Mouse (Mus musculus): Measurements from ENCODE around the gene Igf1r. TPM values are rescaled to one million over a fixed set of nuclear protein-coding genes. Genes with fewer than 3 reads are reported as not detected.
A peak's percentile ranks its signal among the peaks of the same experiment; 100 is the strongest.

Gene Igf1r
- total RNA-seq, 2 experiments from 2014 or later: 52.7 to 54.3 TPM

DNA sequence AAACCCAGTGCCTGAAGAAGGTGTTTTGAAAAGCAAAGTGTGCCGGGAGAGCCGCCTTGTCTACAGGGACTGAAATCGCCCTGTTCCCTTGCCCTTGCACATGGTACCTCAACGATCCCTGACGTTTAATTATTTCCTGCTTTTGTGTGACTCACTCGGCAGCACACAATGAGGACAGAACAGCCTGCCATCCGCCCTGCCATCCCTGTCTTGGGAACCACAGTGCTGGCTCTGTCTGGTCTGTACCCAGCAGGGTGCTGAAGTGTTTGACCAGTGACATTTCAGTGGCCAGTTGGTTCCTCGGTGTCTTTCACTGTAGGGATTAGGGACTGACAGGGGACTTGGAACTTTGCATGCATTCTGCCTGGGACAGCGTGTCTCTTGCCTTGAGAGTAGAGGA, 78.2 kb downstream of the Igf1r start:
- intact Hi-C loops (cut with DNase I): no loop called here
- no peak for DNase-seq (ENCODE audit: extremely low spot score in 1 of 2, low spot score in 2 of 2)
- TF ChIP-seq CTCF (IDR thresholded peaks at IDR 0.05): no peak
- Histone ChIP-seq H3K4me3 (no peak overlapping the region), H3K27ac (no peak overlapping the region)

DNA sequence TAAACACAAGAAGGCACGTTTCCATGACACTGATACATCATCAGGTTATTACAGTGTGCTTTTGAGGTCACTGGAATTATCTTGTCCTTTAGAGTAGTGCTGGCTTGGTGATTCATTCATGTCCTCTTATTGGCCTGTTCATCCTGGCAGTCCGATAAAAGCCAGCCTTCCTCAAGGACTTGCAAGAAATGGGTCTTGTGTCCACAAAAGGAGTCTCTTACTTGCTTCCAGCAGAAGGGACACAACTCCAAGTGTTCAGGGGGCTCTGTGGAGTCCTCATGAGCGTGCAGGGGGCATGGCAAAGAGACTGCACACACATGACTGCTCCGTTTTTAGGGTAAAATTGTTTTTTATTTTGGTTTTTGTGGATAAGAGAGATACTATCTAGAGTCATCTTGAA, 83.9 kb downstream of the Igf1r start:
- H3K4me3 ChIP-seq: no peak overlapping the region
- H3K27ac ChIP-seq: no peak overlapping the region
- intact Hi-C loops (cut with DNase I): no loop called here
- DNase-seq (ENCODE audit: extremely low spot score in 1 of 2, low spot score in 2 of 2): no peak
- TF ChIP-seq CTCF (IDR thresholded peaks at IDR 0.05): no peak

DNA sequence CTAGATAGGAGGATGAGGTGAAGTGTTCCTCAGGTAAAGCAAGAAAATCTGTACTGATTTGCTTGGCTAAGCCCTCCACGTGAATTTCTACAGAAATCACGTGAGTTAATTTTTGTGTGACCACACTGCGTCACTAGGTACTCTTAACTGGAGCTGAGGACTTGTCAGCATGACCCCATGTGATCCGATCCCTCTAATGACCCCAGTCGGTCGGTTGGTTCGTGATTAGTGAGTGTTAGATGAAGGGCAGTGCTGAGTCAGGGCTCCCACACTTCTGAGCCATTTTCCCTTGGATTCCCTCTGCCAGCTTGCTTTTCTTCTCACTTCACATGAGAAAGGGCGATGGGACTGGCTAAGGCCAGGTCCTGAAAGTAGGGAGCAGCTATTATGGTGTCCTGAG, 86.2 kb downstream of the Igf1r start:
- H3K27ac ChIP-seq: no peak overlapping the region
- intact Hi-C loops (cut with DNase I): no loop called here
- no peak overlapping the region for H3K4me3 ChIP-seq
- DNase-seq (ENCODE audit: extremely low spot score in 1 of 2, low spot score in 2 of 2): no peak
- TF ChIP-seq CTCF (IDR thresholded peaks at IDR 0.05): no peak

DNA sequence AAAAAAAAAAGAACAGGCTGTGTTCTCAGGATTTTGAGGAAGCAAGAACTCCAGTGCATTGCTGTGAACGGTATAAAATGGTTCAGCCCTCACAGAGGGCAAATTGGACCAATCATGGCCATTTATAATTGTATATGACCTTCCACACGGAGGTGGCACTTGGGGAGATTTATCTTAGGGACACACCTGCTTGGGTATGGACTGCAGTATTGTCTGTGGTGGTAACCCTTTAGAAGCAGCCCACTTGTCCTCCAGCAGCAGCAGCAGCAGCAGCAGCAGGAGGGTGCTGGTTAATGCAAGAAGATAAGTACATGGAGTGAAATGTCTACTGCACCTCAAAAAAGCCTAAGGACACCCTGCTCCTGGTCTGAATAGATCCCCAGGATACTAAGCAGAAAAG, 86.9 kb downstream of the Igf1r start:
- Histone ChIP-seq H3K4me3 (no peak overlapping the region), H3K27ac (no peak overlapping the region)
- no peak for TF ChIP-seq CTCF (IDR thresholded peaks at IDR 0.05)
- DNase-seq (ENCODE audit: extremely low spot score in 1 of 2, low spot score in 2 of 2): no peak
- intact Hi-C loops (cut with DNase I): no loop called here

DNA sequence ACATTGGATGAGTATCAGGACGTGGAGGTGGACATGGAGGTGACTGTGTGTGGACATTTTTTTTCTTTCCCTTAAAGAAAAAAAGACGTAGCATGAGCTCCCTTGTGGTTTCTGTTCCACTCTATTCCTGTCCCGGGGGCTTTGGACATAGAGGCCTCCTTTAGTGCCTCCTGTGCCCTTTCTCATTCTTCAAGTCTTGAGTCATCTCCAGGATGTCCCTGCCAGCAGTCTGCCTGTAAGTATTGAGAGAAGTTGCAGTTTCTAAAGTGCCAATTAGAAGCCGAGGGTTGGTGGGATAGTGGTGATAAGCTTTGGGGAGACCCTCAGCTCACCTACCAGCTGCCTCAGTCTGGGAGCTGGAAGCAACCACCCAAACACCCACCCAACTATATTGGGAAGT, 92.0 kb downstream of the Igf1r start:
- no peak overlapping the region for H3K4me3 ChIP-seq
- DNase-seq (ENCODE audit: extremely low spot score in 1 of 2, low spot score in 2 of 2): no peak

DNA sequence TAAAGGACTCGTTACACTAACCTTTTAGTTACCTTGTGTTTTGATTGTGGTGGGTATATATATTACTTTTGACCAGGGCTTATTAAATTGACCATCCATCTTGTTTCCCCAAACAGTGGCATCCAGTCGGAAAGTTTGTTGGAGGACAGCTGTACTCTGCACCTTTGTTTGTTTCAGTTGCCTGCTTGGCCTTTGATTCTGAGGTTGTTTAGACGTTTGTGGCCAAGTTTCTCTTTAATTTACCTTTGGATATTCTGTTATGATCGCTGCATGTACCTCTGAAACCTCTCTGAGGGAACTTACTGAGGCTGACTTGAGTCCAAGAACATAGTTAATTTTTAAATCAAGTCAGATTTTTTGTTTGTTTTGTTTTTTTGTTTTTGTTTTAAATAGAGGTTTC, 94.5 kb downstream of the Igf1r start:
- Histone ChIP-seq H3K27ac (no peak overlapping the region), H3K4me3 (no peak overlapping the region)
- DNase-seq (ENCODE audit: extremely low spot score in 1 of 2, low spot score in 2 of 2): no peak
- TF ChIP-seq CTCF (IDR thresholded peaks at IDR 0.05): no peak
- intact Hi-C loops (cut with DNase I): loop anchor here (5.0 kb wide), 1 partner anchor 95 kb away; the partner anchor contains the start of gene Igf1r

More for the DNA sequence above, 92.0 kb downstream of the Igf1r start:
- TF ChIP-seq CTCF (IDR thresholded peaks at IDR 0.05): no peak
- no peak overlapping the region for H3K27ac ChIP-seq
- intact Hi-C loops (cut with DNase I): loop anchor here (5.0 kb wide), 1 partner anchor 92 kb away; the partner anchor contains the start of gene Igf1r

DNA sequence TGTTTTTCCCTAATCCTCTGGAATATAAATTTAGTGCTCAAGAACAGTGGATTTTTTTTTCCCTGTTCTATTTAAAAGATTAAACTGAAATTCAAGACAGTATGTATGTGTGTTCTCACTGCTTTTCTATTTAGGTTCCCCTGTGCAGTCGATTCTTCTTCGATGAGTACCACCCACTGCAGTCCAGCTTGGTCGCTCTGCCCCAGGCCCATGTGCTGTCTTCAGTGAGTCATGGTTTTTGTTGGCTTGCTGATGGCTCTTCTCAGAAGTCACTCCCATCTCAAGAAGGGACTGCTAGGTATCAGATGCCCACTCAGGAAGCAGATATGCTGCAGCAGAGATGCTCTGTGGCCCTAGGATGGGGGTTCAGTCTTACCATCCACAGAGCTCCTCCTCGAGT, 95.9 kb downstream of the Igf1r start:
- no peak for DNase-seq (ENCODE audit: extremely low spot score in 1 of 2, low spot score in 2 of 2)
- no peak for TF ChIP-seq CTCF (IDR thresholded peaks at IDR 0.05)
- peak overlapping the region; percentile 61 for H3K27ac ChIP-seq
- intact Hi-C loops (cut with DNase I): loop anchor here (2.0 to 5.0 kb wide), 2 partner anchors 42 to 96 kb away; partner anchors contain the start of gene Igf1r
- H3K4me3 ChIP-seq: no peak overlapping the region

DNA sequence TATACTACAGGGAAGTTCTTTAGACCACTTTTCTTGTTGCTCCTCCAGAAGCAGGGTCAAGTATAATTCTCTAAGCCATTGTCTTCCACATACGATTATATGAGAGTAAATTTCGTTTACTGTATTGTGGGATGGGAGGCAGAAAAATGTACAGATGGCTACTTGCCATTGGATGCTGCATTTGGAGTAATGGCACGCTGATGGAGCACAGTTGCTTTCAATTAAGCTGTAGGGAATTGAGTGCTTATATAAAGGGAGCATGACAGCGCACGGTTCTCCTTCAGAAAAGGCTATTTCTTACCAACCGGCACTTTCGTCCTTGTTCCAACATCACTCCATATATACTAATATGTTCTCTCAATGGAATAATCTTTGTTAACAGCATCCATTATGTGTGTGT, 96.4 kb downstream of the Igf1r start:
- DNase-seq (ENCODE audit: extremely low spot score in 1 of 2, low spot score in 2 of 2): no peak
- intact Hi-C loops (cut with DNase I): loop anchor here (2.0 to 5.0 kb wide), 2 partner anchors 42 to 97 kb away; partner anchors contain the start of gene Igf1r
- H3K4me3 ChIP-seq: no peak overlapping the region
- peak overlapping the region; percentile 61 for H3K27ac ChIP-seq
- no peak for TF ChIP-seq CTCF (IDR thresholded peaks at IDR 0.05)

DNA sequence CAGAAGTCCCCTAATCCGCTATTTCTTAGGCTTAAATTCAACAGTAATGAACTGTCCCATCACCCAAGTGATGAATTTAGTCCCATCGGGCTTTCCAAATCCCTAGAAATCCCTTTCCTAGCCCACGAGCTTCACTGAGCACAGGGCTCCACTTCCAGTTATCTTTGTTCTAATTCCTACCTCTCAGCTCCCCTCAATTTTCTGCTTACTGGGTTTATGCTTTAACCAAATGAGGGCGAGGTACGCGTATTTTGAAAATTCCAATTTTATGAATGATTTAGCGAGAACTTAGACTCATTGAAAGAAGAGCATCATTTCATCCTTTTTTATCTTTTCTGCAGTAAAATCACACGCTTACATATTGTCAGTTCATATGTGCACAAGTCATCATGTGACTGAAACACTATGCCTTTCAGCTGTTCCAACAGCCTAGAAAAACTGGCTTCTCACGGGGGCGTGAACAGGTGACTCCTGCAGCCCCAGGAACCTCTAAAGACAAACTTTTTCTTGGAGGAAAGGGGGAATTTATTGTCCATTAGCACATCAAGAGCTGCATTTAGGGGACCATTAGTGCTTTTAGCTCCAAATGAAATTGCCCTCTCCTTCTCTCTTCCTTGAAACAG, 100.5 kb downstream of the Igf1r start:
- DNase-seq (ENCODE audit: extremely low spot score in 1 of 2, low spot score in 2 of 2): no peak
- intact Hi-C loops (cut with DNase I): no loop called here
- Histone ChIP-seq H3K27ac (no peak overlapping the region), H3K4me3 (no peak overlapping the region)
- TF ChIP-seq CTCF (IDR thresholded peaks at IDR 0.05): no peak

DNA sequence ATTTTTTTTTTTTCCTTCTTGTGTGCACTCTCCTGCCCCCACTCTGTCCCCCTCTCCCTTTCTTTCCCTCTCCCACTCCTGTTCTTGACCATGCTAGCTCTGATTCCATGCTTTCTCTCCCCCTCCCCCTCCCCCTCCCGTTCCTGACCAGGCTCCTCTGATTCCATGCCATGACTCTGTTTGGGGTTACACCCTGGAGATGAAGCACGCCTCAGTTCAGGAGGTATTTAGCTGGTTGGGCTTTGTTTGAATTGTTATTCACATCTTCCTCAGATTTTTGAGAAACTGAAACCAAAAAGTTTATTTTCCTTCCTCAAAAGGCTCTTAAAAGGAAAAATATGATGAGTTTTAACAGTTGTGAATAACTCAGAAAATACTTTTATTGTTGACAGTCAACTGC, 101.9 kb downstream of the Igf1r start:
- DNase-seq (ENCODE audit: extremely low spot score in 1 of 2, low spot score in 2 of 2): no peak
- H3K4me3 ChIP-seq: no peak overlapping the region
- intact Hi-C loops (cut with DNase I): no loop called here
- H3K27ac ChIP-seq: no peak overlapping the region
- TF ChIP-seq CTCF (IDR thresholded peaks at IDR 0.05): no peak

DNA sequence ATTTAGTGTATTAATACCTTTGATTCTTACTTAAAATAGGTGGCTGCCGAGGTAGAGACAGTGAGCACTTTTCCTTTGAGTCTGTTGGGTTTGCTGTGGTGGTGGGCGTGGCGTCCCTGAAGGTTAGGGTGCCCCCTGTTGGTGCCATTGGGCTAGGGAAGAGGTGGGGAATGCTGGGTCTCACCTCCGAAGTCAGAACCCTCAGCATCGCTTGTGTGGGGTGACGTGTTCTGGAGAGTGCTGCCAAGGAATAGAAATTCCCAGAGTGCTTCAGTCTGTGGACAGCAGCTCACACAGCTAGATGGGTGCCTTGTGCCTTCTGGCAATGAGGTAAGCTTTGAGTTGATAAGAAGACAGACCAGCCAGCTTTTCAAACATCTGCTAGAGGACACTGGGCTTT, 102.3 kb downstream of the Igf1r start:
- intact Hi-C loops (cut with DNase I): no loop called here

DNA sequence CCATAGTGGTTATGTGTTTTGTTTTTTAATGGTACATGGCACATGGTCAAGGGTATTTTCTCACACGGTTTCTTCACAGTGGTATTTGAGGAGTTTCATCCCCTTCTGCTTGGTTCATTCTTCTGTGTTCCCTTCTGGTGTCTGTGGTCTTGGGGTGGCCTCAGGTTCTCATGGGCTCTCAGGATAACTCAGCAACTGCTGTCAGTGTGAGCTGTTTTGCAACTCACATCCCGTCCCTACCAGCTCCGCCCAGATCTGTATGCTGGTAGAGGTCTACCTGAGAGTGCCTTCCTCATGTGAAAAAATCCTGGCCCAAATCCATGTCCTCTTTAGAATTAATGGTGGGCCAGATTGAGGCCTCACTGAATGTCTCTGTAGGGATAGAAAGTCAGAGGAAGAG, 104.4 kb downstream of the Igf1r start:
- intact Hi-C loops (cut with DNase I): no loop called here

More for the DNA sequence above, 102.3 kb downstream of the Igf1r start:
- DNase-seq (ENCODE audit: extremely low spot score in 1 of 2, low spot score in 2 of 2): no peak
- peak; percentile 23 for TF ChIP-seq CTCF (IDR thresholded peaks at IDR 0.05)
- Histone ChIP-seq H3K4me3 (no peak overlapping the region), H3K27ac (no peak overlapping the region)

DNA sequence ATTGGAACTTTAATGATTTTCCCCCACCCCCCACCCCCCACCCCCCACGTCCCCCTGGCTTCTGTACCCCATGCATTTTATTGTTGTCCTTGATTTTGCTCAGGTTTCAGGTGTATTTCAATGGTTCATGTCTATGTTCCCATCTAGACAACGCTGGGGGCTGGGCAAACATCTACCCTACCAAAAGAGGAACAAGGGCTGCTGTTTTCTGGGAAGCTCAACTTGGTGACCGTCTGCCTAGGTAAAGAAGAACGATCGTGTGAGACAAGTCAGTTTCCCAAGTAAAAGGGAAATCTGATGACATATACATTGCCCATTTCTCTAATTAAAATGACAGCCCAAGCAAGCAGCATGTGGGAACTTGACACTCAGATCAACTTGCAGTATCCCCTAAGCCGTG, 107.1 kb downstream of the Igf1r start:
- intact Hi-C loops (cut with DNase I): no loop called here
- TF ChIP-seq CTCF (IDR thresholded peaks at IDR 0.05): no peak
- no peak overlapping the region for H3K27ac ChIP-seq
- H3K4me3 ChIP-seq: no peak overlapping the region
- DNase-seq (ENCODE audit: extremely low spot score in 1 of 2, low spot score in 2 of 2): no peak

More for the DNA sequence above, 104.4 kb downstream of the Igf1r start:
- Histone ChIP-seq H3K4me3 (no peak overlapping the region), H3K27ac (no peak overlapping the region)
- no peak for DNase-seq (ENCODE audit: extremely low spot score in 1 of 2, low spot score in 2 of 2)
- no peak for TF ChIP-seq CTCF (IDR thresholded peaks at IDR 0.05)
